Mouse (Mus musculus): ENCODE data around the gene Gm21903. TPM values are rescaled to one million over a fixed set of nuclear protein-coding genes. Genes with fewer than 3 reads are reported as not detected.
"Not testable (repeated sequence)": the region's sequence is repeated elsewhere in the genome, so short reads cannot be mapped to it uniquely, and the experiment has no call there.

The Gm21903 gene
- total RNA-seq (2021), result not detected
- long read RNA-seq, experiment 1, result 0 reads
- long read RNA-seq, experiment 2, result 0 reads

DNA sequence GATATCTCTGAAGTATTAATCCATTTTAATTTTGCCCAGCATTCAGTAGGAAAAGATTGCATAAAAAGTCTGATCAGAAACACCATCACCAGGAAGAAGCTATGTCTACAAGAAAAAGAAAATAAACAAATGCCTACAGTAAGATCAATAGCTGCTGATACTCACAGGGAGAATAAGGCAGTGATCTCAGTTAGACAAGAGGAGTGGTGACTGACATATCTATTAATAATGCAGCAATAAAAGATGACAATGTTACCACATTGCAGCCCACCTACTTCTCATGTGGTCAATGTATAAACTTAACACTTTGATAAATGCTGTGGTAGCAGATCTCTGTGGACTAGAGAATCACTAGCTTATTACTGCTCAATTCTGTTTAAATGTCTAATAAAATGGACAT lies at the start of gene Gm21903:
Gene Gm21903, minus strand, starts transcription at position 101 of the 400 bp plus-strand sequence.
- no peak for DNase-seq (ENCODE audit: low spot score in 2 of 2)

DNA sequence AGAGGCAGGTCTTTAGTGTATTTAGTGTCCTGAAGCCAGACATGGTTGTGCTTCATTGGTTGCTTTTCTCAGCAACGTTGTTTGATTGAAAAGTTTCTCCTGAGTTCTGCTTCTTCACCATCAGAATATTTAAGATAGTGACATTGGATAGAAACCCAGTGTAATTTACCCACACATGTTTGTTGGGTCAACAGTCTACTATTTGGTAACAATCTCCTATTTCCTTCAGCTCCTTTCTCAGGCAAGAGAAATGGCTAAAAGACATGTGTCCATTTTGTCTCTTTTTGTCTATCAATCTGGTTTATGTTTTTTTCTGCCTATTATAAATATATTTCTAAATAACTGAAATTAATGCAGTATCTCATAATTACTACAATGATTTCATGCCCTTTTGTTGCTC lies 33.8 kb upstream of the Gm21903 start, which contains the start of gene Esp23:
Gene Esp23, minus strand, starts transcription at position 101 of the 400 bp plus-strand sequence.
- no peak for DNase-seq (ENCODE audit: low spot score in 2 of 2)

DNA sequence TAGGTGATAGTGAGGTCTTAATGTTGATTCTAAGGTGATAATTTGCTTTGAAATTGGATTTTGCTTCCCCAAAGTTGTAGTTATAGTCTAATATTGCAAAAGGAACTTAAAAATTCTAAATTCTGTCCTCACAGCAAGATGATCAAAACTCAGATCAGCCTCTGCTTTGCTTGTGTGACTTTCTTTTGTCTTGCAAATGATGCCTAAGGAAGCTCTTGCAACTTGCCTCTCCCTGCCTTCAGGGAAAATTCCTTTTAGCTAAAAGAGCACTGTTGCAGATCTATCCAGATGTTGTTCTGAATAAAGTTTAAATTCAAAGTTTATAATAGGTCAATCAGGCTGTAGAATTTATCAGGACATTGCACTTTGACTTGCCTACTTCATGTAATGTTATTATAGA lies 20.5 kb upstream of the Gm21903 start:
- no peak for DNase-seq (ENCODE audit: low spot score in 2 of 2)

DNA sequence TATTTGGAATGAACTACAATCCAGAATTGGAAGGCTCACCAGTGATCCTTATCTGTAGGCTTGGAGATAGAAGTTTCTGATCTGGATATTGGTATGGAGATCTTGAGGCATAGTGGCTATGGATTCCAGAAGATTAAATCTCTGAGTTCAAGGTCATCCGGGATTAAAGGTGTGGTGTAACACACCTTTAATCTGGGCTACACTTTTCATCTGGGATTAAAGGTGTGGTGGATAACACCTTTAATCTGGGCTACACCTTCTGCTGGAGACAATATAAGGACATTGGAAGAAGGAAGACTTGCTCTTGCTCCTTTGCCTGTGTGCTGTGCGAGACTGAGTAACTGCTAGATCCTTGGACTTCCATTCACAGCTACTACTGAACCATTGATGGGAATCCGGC lies 6.7 kb downstream of the Gm21903 start, which contains the start of gene Esp24:
Gene Esp24, plus strand, starts transcription at position 301 of the 400 bp plus-strand sequence.
- DNase-seq (ENCODE audit: low spot score in 2 of 2), result not testable (repeated sequence)

DNA sequence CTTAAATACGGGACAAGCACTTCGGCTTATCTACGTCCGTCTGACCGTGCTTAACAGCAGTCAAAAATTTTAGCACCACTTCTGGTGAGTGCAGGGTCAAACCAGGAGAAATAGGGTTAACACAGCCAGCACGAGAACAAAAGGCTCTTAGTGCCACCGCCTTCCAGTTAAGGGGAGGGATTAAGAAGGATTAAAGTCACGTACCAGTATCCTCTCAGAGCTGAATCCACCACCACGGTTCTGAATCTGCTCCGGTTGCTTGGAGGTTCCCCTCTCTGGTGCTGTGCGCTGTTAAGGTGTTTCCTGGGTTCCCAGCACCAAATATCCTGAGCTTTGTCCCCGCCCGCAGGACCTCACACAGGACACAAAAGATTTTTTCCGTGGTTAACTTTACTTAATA lies 26.0 kb downstream of the Gm21903 start:
- DNase-seq (ENCODE audit: low spot score in 2 of 2), result no peak

DNA sequence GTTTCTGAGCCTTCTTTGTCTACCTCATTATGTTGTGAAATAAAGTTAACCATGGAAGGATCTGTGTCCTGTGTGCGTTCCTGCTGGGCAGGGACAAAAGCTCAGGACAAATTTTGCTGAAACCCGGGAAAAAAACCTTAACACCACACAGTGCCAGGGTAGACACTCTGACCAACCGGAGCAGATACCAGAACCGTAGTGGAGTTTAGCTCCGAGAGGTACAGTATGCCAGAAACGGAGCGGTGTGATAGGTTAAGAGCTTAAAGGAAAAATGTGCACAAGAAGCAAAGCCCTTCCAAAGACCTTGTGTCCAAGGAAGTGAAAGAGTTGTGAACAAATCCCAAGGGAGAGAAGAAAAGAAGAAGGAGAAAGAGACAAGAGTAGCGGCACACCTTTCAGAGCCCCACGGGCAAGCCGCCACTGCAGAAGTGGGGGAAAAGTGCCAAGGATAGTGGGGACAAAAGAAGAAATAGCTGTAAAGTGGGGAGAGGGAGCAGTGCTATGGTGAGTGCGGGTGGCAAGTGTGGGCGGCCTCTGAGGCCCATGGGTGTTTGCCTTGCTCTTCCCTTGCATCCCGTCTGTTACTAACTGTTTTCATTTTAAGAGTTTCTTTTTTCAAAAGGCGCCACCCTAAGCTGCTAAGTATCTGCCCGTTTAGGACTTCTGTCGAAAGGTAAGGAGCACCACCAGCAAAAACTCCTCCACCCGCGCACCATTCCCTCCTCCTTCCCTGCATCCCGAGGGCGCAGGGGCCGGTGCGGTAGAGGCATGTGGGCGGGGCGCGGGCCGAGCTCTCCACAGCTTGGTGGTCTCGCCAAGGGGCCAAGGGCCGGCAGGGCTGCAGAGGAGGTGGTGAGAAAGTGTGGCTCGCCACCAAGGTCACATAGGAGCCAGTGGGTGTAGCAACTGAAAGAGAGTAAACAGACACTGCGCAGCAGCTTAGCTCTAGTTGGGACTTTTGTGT lies 32.2 kb downstream of the Gm21903 start:
- DNase-seq (ENCODE audit: low spot score in 2 of 2), result no peak

DNA sequence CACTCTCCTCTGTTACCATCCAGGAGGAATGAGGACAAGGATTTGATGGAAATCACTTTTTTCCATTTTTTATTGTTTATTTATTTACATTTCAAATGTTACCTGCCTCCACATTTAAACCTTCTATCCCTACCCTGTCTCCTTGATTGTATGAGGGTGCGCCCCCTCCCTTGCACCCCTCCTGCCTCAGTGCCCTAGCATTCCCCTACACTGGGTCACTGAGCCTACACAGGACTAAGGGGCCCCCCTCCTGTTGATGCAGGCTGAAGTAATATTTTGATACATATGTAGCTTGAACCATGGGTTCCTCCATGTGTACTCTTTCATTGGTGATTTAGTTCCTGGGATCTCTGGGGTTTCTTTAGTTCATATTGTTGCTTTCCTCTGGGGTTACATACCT lies 33.3 kb downstream of the Gm21903 start:
- DNase-seq (ENCODE audit: low spot score in 2 of 2), result no peak

Other genes with a start within 250 kb of the Gm21903 start
- gene Esp24, start 6.6 kb downstream of the Gm21903 start, total RNA-seq (2021), result not detected
- not detected for gene Esp23, start 33.7 kb upstream of the Gm21903 start, total RNA-seq (2021)
- not detected for gene Esp22, start 52.0 kb upstream of the Gm21903 start, total RNA-seq (2021)